Mouse (Mus musculus): Measurements from ENCODE around the gene Ppip5k2.

Gene Ppip5k2

DNA sequence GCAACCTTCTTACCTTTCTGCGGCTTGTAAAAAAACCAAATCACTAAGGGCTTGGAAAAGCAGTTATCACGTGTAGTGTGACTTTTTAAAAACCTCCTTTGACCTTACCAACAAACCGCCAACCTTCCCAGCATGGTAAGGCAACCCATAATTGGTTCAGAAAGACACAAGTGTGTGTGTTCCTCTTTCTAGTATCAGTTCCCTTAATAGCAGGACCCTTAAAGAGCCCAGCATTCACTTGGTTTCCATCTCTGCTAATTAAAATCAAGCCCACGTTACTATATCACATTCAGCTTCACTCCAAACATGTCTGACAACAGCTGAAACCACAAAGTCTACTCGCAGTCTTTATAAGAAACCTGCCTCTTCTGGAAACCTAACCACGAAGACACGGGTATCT, 110.8 kb downstream of the Ppip5k2 start:
- DNase-seq, result no peak

DNA sequence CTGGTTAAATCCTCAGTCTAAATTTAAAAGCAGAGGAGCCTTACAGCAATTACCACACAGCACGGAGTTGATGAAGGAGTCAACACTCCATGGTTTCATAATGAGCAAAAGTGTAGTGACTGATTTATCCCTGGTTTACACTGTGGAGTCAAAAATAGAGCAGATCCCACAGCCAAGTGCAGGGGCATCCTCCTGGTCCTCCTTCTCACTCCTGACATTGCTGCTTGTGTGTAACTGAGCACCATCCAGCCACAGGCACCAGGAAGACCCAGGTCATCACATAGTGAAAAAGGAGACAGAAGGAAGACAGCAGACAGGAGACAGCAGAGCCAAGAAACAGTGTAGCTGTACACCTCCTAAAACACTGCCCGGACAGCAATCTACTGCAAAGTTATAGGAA, 112.4 kb downstream of the Ppip5k2 start:
- DNase-seq, result no peak

DNA sequence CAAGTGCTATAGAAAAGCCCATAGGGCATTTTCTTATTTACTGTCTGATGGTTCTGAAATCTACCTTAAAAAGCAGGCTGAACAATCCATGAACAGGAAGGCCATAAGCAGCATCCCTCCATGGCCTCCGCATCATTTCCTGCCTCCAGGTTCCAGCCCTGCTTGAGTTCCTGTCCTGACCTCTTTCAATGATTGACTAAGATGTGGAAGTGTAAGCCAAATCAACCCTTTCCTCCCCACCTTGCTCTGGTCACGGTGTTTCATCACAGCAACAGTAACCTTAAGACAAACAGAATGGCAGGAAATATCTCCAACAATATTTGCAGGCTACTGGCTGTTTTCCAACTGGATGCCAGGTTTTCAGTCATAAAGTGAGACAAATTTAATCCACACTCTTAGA, 113.0 kb downstream of the Ppip5k2 start:
- no peak for DNase-seq

Data from embryo, embryonic 11 days (tissue).